Mouse (Mus musculus): ENCODE results near the gene Aacs.
"Not testable (repeated sequence)": the region's sequence is repeated elsewhere in the genome, so short reads cannot be mapped to it uniquely, and the experiment has no call there.

Aacs gene

GRCm38 (mm10) chr5:125465701-125466106, 9.9 kb upstream of the Aacs start:
- DNase-seq (ENCODE audit: low read depth, low spot score): peak; percentile 95

- no peak for DNase-seq (ENCODE audit: low read depth, low spot score)
Observed at GRCm38 (mm10) chr5:125466483-125466882, 9.1 kb upstream of the Aacs start.

- no peak for DNase-seq (ENCODE audit: low read depth, low spot score)
Observed at GRCm38 (mm10) chr5:125467261-125467660, 8.4 kb upstream of the Aacs start.

GRCm38 (mm10) chr5:125470713-125471112, 4.9 kb upstream of the Aacs start:
- no peak for DNase-seq (ENCODE audit: low read depth, low spot score)

- DNase-seq (ENCODE audit: low read depth, low spot score): no peak
Observed at GRCm38 (mm10) chr5:125472796-125473475, 2.7 kb upstream of the Aacs start.

- DNase-seq (ENCODE audit: low read depth, low spot score): no peak
Observed at GRCm38 (mm10) chr5:125475030-125475429, 584 bp upstream of the Aacs start.

GRCm38 (mm10) chr5:125476286-125476625, 642 bp downstream of the Aacs start:
- DNase-seq (ENCODE audit: low read depth, low spot score): no peak

- no peak for DNase-seq (ENCODE audit: low read depth, low spot score)
Observed at GRCm38 (mm10) chr5:125476799-125477198, 1.2 kb downstream of the Aacs start.

GRCm38 (mm10) chr5:125477533-125477932, 1.9 kb downstream of the Aacs start:
- no peak for DNase-seq (ENCODE audit: low read depth, low spot score)

- no peak for DNase-seq (ENCODE audit: low read depth, low spot score)
Observed at GRCm38 (mm10) chr5:125478037-125478436, 2.4 kb downstream of the Aacs start.

GRCm38 (mm10) chr5:125479376-125479775, 3.8 kb downstream of the Aacs start:
- no peak for DNase-seq (ENCODE audit: low read depth, low spot score)

GRCm38 (mm10) chr5:125480434-125481231, 5.0 kb downstream of the Aacs start:
- no peak for DNase-seq (ENCODE audit: low read depth, low spot score)

- DNase-seq (ENCODE audit: low read depth, low spot score): no peak
Observed at GRCm38 (mm10) chr5:125482474-125482873, 6.9 kb downstream of the Aacs start.

- DNase-seq (ENCODE audit: low read depth, low spot score): no peak
Observed at GRCm38 (mm10) chr5:125483712-125484611, 8.3 kb downstream of the Aacs start.

- no peak for DNase-seq (ENCODE audit: low read depth, low spot score)
Observed at GRCm38 (mm10) chr5:125485031-125485778, 9.6 kb downstream of the Aacs start.

GRCm38 (mm10) chr5:125486088-125486487, 10.5 kb downstream of the Aacs start:
- DNase-seq (ENCODE audit: low read depth, low spot score): no peak

GRCm38 (mm10) chr5:125487375-125488115, 11.9 kb downstream of the Aacs start:
- no peak for DNase-seq (ENCODE audit: low read depth, low spot score)

- no peak for DNase-seq (ENCODE audit: low read depth, low spot score)
Observed at GRCm38 (mm10) chr5:125488116-125488455, 12.5 kb downstream of the Aacs start.

- DNase-seq (ENCODE audit: low read depth, low spot score): not testable (repeated sequence)
Observed at GRCm38 (mm10) chr5:125488953-125489352, 13.3 kb downstream of the Aacs start.

- no peak for DNase-seq (ENCODE audit: low read depth, low spot score)
Observed at GRCm38 (mm10) chr5:125491107-125491506, 15.5 kb downstream of the Aacs start.

Measured in WW6 (cell line).